Mouse (Mus musculus): Measurements from ENCODE around the gene Usp44.

- TF ChIP-seq EP300 (IDR thresholded peaks at IDR 0.05; ENCODE audit: low read depth) (no peak), CTCF (IDR thresholded peaks at IDR 0.05; ENCODE audit: low read depth) (no peak)
Observed at GRCm38 (mm10) chr10:93876772-93877171, 45.4 kb downstream of the Usp44 start.
